Mouse (Mus musculus): ENCODE measurements around the gene Pla2g2f.

DNA sequence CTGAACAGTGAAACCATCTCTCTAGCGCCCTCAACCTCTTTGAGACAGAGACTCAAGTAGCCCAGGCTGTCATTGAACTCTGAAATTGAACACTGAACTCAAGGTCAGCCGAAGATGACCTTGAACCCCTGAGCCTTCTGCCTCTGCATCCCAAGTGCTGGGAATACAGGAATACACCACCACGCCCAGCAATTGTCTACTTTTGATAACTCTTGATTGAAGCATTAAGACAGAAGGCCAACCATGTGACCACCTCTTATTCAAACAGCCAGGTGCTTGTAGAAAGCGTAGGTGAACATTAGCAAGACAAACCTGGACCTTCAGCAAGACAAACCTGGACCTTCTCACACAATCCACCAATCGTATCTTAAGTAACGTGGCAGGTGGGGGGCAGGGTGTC lies 36.9 kb upstream of the Pla2g2f start:
- no peak for TF ChIP-seq CTCF (IDR thresholded peaks at IDR 0.05; ENCODE audit: low read depth, low read length)
- no peak for TF ChIP-seq GATA1 (IDR thresholded peaks at IDR 0.05; ENCODE audit: borderline replicate concordance, low read length)
- no peak for TF ChIP-seq TAL1 (conservative IDR thresholded peaks at IDR 0.05; ENCODE audit: low read depth, low read length)

Measured in G1E (cell line).